Mouse (Mus musculus) liver, embryonic 14.5 days (tissue): Measurements from ENCODE around the gene Gm14597.
"Not testable (repeated sequence)": the region's sequence is repeated elsewhere in the genome, so short reads cannot be mapped to it uniquely, and the experiment has no call there.

Experiments
- CTCF ChIP-seq: IDR thresholded peaks from 2 replicates; pipeline ENCODE4 v1.5.1; 2016; ENCODE audit warnings: antibody characterized with exemption, low read depth, control low read depth
- EP300 ChIP-seq: IDR thresholded peaks from 2 replicates; pipeline ENCODE4 v1.6.1; 2016; ENCODE audit warnings: antibody characterized with exemption, low read depth

DNA sequence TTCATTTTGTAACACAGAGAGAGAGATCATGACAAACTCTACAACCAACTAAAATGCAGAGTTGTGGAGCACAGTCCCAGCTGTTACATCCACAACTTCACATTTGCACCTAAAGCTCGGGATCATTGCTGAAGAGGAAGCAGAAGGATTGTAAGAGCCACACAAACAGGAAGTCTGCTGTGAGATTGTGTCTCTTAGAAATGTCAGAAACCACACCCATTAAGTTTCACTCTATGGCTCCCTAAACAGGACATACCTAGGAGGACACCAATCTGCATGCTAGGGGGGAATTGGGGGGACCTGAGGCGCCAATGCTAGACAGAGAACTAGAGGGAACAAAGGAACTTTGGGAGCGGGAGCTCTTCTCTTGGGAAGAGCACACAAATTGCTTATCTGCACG is 44.1 kb upstream of the Gm14597 start:
- not testable (repeated sequence) for TF ChIP-seq CTCF, EP300
